Mouse (Mus musculus): ENCODE measurements around the gene Rnls. TPM values are rescaled to one million over a fixed set of nuclear protein-coding genes. Genes with fewer than 3 reads are reported as not detected.
A peak's percentile ranks its signal among the peaks of the same experiment; 100 is the strongest.

Rnls gene
- polyA plus RNA-seq, 1 experiment from 2014 or later: 4.7 TPM

DNA sequence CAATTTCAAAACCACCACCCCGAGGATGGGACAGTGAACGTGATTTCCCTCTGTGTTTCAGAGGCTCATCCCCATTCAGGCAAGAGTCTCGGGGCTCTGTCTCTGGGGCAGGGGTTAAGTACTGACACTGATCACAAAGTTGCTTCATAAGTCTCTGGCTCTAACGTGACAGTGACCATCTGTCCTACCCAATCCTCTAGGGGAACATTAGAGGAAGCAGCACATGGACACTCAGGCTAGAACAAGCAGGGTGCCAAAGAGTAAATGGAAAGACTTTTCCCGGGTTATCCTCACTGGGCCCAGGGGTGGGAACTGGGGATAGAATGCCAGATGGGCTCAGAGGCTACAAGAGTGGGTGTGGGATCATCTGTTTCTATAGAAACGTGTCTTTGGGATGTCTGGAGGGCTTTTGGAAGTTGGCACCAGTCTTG lies 282.1 kb downstream of the Rnls start:
- 50% methylated on average over 6 of the region's 6 CpGs for WGBS
- H3K9me3 ChIP-seq (replicated peaks; ENCODE audit: control insufficient read depth, low read length): no peaks in the 10 kb centered on the region
- H3K4me1 ChIP-seq (ENCODE audit: control insufficient read depth, insufficient read depth, low read length): peaks cover 2% of the 10 kb centered on the region; the same call in 1 of the 2 replicates
- H3K4me2 ChIP-seq (ENCODE audit: low read depth, low read length): no peak overlapping the region
- H3K27ac ChIP-seq (replicated peaks; ENCODE audit: low read depth, low read length): no peak overlapping the region
- no peak overlapping the region for H3K9ac ChIP-seq (replicated peaks; ENCODE audit: low read length)
- no peaks in the 10 kb centered on the region for H3K36me3 ChIP-seq (replicated peaks; ENCODE audit: control insufficient read depth, insufficient read depth, low read depth, low read length)
- H3K27me3 ChIP-seq (ENCODE audit: control insufficient read depth, insufficient read depth, low read length): no peaks in the 10 kb centered on the region
- H3K4me3 ChIP-seq (ENCODE audit: low read depth, low read length): no peak overlapping the region
- ATAC-seq (replicated peaks; ENCODE audit: insufficient number of reproducible peaks, low FRiP score, low TSS enrichment, low read depth) (0 out of 2 replicates have a peak, but pooled peaks have one; percentile 34), DNase-seq (ENCODE audit: low spot score) (no peak)

DNA sequence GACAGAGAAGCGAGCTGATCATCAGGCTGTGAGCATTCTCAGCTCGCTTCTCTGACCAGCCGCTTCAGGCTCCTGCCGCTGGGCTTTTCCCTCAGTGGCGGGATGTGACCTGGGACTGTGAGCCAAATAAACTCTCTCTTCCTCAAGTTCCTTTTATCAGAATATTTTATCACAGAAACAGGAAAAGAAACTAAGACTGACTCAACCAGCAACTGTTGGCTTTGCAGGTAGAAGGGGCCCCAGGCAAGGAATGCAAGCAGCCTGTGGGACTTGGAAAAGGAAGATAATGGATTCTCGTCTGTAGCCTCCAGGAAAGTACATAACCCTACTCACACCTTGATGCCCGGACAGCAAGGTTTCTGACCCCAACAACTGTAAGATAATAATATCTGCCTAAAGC lies 283.0 kb downstream of the Rnls start:
- no peaks in the 10 kb centered on the region for H3K36me3 ChIP-seq (replicated peaks; ENCODE audit: control insufficient read depth, insufficient read depth, low read depth, low read length)
- no peaks in the 10 kb centered on the region for H3K27me3 ChIP-seq (ENCODE audit: control insufficient read depth, insufficient read depth, low read length)
- no peak overlapping the region for H3K9ac ChIP-seq (replicated peaks; ENCODE audit: low read length)
- no peak overlapping the region for H3K4me3 ChIP-seq (ENCODE audit: low read depth, low read length)
- H3K27ac ChIP-seq (replicated peaks; ENCODE audit: low read depth, low read length): no peak overlapping the region
- no peak for DNase-seq (ENCODE audit: low spot score)
- no peak overlapping the region for H3K4me2 ChIP-seq (ENCODE audit: low read depth, low read length)
- ATAC-seq (replicated peaks; ENCODE audit: insufficient number of reproducible peaks, low FRiP score, low TSS enrichment, low read depth): no peak
- peaks cover 2% of the 10 kb centered on the region; the same call in 1 of the 2 replicates for H3K4me1 ChIP-seq (ENCODE audit: control insufficient read depth, insufficient read depth, low read length)
- no peaks in the 10 kb centered on the region for H3K9me3 ChIP-seq (replicated peaks; ENCODE audit: control insufficient read depth, low read length)
- 84% methylated on average over 7 of the region's 7 CpGs for WGBS

DNA sequence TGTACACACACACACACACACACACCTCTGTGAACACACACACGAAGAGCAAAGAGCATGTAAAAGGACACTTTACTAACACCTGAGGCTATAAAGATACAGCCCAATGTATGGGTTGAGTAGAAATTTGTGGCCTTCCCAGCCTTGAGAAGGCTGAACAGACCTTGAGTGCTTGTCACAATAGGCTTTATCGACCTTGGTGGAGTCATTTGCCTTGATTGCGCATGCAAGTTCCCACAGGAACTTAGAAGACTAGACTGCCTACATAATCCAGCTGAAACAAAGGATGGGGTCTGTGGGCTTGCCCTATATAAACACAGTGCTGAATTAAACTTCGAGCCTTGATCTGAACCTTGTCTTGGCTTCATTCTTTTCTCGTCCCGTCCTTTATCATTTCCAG lies 288.2 kb downstream of the Rnls start:
- Histone ChIP-seq H3K9ac (replicated peaks; ENCODE audit: low read length) (no peak overlapping the region), H3K36me3 (replicated peaks; ENCODE audit: control insufficient read depth, insufficient read depth, low read depth, low read length) (no peaks in the 10 kb centered on the region), H3K27ac (replicated peaks; ENCODE audit: low read depth, low read length) (no peak overlapping the region), H3K4me2 (ENCODE audit: low read depth, low read length) (no peak overlapping the region), H3K4me1 (ENCODE audit: control insufficient read depth, insufficient read depth, low read length) (no peaks in the 10 kb centered on the region; the same call in none of the 2 replicates), H3K27me3 (ENCODE audit: control insufficient read depth, insufficient read depth, low read length) (no peaks in the 10 kb centered on the region), H3K9me3 (replicated peaks; ENCODE audit: control insufficient read depth, low read length) (no peaks in the 10 kb centered on the region), H3K4me3 (ENCODE audit: low read depth, low read length) (no peak overlapping the region)
- no peak for DNase-seq (ENCODE audit: low spot score)
- ATAC-seq (replicated peaks; ENCODE audit: insufficient number of reproducible peaks, low FRiP score, low TSS enrichment, low read depth): no peak
- WGBS: 94% methylated on average over 6 of the region's 6 CpGs

- no peak overlapping the region for H3K4me3 ChIP-seq (ENCODE audit: low read depth, low read length)
- no peaks in the 10 kb centered on the region for H3K36me3 ChIP-seq (replicated peaks; ENCODE audit: control insufficient read depth, insufficient read depth, low read depth, low read length)
- no peak overlapping the region for H3K27ac ChIP-seq (replicated peaks; ENCODE audit: low read depth, low read length)
- H3K4me2 ChIP-seq (ENCODE audit: low read depth, low read length): no peak overlapping the region
- H3K9ac ChIP-seq (replicated peaks; ENCODE audit: low read length): no peak overlapping the region
- no peaks in the 10 kb centered on the region; the same call in none of the 2 replicates for H3K4me1 ChIP-seq (ENCODE audit: control insufficient read depth, insufficient read depth, low read length)
- no peaks in the 10 kb centered on the region for H3K27me3 ChIP-seq (ENCODE audit: control insufficient read depth, insufficient read depth, low read length)
- H3K9me3 ChIP-seq (replicated peaks; ENCODE audit: control insufficient read depth, low read length): no peaks in the 10 kb centered on the region
- 81% methylated on average over 7 of the region's 7 CpGs for WGBS
- ATAC-seq (replicated peaks; ENCODE audit: insufficient number of reproducible peaks, low FRiP score, low TSS enrichment, low read depth): no peak
- no peak for DNase-seq (ENCODE audit: low spot score)
These were observed 289.3 kb downstream of the Rnls start for GRCm38 (mm10) chr19:33102783-33103139.

- Histone ChIP-seq H3K9ac (replicated peaks; ENCODE audit: low read length) (no peak overlapping the region), H3K9me3 (replicated peaks; ENCODE audit: control insufficient read depth, low read length) (no peaks in the 10 kb centered on the region), H3K36me3 (replicated peaks; ENCODE audit: control insufficient read depth, insufficient read depth, low read depth, low read length) (no peaks in the 10 kb centered on the region), H3K4me2 (ENCODE audit: low read depth, low read length) (no peak overlapping the region), H3K27me3 (ENCODE audit: control insufficient read depth, insufficient read depth, low read length) (no peaks in the 10 kb centered on the region), H3K27ac (replicated peaks; ENCODE audit: low read depth, low read length) (no peak overlapping the region), H3K4me3 (ENCODE audit: low read depth, low read length) (no peak overlapping the region), H3K4me1 (ENCODE audit: control insufficient read depth, insufficient read depth, low read length) (no peaks in the 10 kb centered on the region; the same call in none of the 2 replicates)
- DNase-seq (ENCODE audit: low spot score): no peak
- no peak for ATAC-seq (replicated peaks; ENCODE audit: insufficient number of reproducible peaks, low FRiP score, low TSS enrichment, low read depth)
- 61% methylated on average over 7 of the region's 7 CpGs for WGBS
These were observed 289.9 kb downstream of the Rnls start for GRCm38 (mm10) chr19:33102008-33102782.

DNA sequence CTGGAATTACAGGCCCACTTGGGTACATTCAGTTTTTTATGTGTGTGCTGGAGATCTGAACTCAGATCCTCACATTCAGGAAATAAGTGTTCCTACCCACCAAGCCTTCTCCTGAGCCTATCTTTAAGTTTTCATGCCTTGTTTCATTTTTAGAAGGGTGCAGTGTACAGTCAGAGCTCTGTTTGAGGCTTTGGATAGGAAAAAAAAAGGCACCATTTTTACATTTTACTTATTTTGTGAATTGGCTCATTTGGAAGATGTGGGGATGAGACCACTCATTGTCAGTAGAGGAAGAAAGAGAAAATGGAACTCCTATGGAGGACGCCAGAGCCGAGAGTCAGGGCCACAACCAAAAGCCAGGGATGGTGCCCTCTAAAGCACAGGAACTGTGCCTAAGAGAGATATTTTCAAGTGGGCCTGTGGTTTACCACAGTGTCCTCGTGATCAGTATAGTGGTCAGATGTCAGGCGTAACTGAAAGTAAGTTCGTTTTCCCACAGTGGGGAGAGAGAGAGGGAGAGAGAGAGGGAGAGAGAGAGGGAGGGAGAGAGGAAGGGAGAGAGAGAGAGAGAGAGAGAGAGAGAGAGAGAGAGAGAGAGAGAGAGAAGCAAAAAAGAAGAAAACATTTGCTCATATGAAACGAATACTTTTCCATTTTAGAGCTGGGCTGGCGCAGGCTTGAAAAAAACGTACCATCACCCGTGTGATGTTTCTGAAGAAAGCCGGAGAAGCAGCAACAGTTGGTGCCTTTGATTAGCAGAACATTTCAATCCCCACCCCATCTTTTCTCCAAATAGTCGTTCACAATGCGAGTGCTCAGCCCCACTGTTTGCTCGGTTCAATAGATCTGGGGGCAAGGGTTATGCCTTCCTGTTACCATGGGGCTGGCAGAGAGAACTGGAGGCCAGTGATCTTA lies 290.7 kb downstream of the Rnls start:
- Histone ChIP-seq H3K4me3 (ENCODE audit: low read depth, low read length) (no peak overlapping the region), H3K9me3 (replicated peaks; ENCODE audit: control insufficient read depth, low read length) (no peaks in the 10 kb centered on the region), H3K36me3 (replicated peaks; ENCODE audit: control insufficient read depth, insufficient read depth, low read depth, low read length) (no peaks in the 10 kb centered on the region), H3K9ac (replicated peaks; ENCODE audit: low read length) (no peak overlapping the region), H3K27ac (replicated peaks; ENCODE audit: low read depth, low read length) (no peak overlapping the region), H3K4me2 (ENCODE audit: low read depth, low read length) (no peak overlapping the region), H3K4me1 (ENCODE audit: control insufficient read depth, insufficient read depth, low read length) (no peaks in the 10 kb centered on the region; the same call in none of the 2 replicates), H3K27me3 (ENCODE audit: control insufficient read depth, insufficient read depth, low read length) (no peaks in the 10 kb centered on the region)
- 54% methylated on average over 13 of the region's 13 CpGs for WGBS
- no peak for ATAC-seq (replicated peaks; ENCODE audit: insufficient number of reproducible peaks, low FRiP score, low TSS enrichment, low read depth)
- DNase-seq (ENCODE audit: low spot score): no peak

DNA sequence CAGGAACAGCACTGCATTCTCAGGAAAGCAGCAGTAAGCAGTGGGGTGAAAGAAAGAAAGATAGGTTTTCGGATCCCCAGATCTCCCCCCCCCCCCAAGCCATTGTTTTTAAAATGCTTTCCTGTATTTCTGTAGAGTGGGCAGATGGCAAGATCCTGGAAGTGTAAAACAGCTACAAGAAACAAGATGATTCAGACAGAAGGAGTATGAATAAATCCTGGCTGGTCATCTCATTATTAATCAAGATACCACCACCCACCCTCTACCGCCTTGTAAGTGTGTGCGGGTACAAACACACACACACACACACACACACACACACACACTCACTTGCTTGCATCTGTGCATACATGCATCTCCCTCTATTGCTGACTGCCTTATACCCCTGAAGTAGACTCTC lies 291.5 kb downstream of the Rnls start:
- Histone ChIP-seq H3K4me1 (ENCODE audit: control insufficient read depth, insufficient read depth, low read length) (no peaks in the 10 kb centered on the region; the same call in none of the 2 replicates), H3K36me3 (replicated peaks; ENCODE audit: control insufficient read depth, insufficient read depth, low read depth, low read length) (no peaks in the 10 kb centered on the region), H3K4me2 (ENCODE audit: low read depth, low read length) (no peak overlapping the region), H3K4me3 (ENCODE audit: low read depth, low read length) (no peak overlapping the region), H3K9me3 (replicated peaks; ENCODE audit: control insufficient read depth, low read length) (no peaks in the 10 kb centered on the region), H3K27me3 (ENCODE audit: control insufficient read depth, insufficient read depth, low read length) (no peaks in the 10 kb centered on the region), H3K27ac (replicated peaks; ENCODE audit: low read depth, low read length) (no peak overlapping the region), H3K9ac (replicated peaks; ENCODE audit: low read length) (no peak overlapping the region)
- DNase-seq (ENCODE audit: low spot score): no peak
- 78% methylated on average over 3 of the region's 3 CpGs for WGBS
- ATAC-seq (replicated peaks; ENCODE audit: insufficient number of reproducible peaks, low FRiP score, low TSS enrichment, low read depth): no peak

GRCm38 (mm10) chr19:33100031-33100430 lies 292.1 kb downstream of the Rnls start:
- DNase-seq (ENCODE audit: low spot score) (no peak), ATAC-seq (replicated peaks; ENCODE audit: insufficient number of reproducible peaks, low FRiP score, low TSS enrichment, low read depth) (no peak)
- 63% methylated on average over 4 of the region's 4 CpGs for WGBS
- H3K27me3 ChIP-seq (ENCODE audit: control insufficient read depth, insufficient read depth, low read length): no peaks in the 10 kb centered on the region
- H3K9ac ChIP-seq (replicated peaks; ENCODE audit: low read length): no peak overlapping the region
- no peak overlapping the region for H3K4me2 ChIP-seq (ENCODE audit: low read depth, low read length)
- no peaks in the 10 kb centered on the region for H3K36me3 ChIP-seq (replicated peaks; ENCODE audit: control insufficient read depth, insufficient read depth, low read depth, low read length)
- H3K27ac ChIP-seq (replicated peaks; ENCODE audit: low read depth, low read length): no peak overlapping the region
- H3K9me3 ChIP-seq (replicated peaks; ENCODE audit: control insufficient read depth, low read length): no peaks in the 10 kb centered on the region
- no peak overlapping the region for H3K4me3 ChIP-seq (ENCODE audit: low read depth, low read length)
- H3K4me1 ChIP-seq (ENCODE audit: control insufficient read depth, insufficient read depth, low read length): no peaks in the 10 kb centered on the region; the same call in none of the 2 replicates
